Comparison of ENCODE assay signal across 8 mouse cellular contexts in genomic region chr12:80114031-80114891, GRCm38 (mm10). TPM values are rescaled to one million over a fixed set of nuclear protein-coding genes. Genes with fewer than 3 reads are reported as not detected.
A peak's percentile ranks its signal among the peaks of the same experiment; 100 is the strongest.
DNase-seq lines count a peak whose midpoint lies in the region; ATAC-seq lines count a peak whose summit lies in the region.

No protein-coding gene starts in this region.

- peak overlapping the region; percentile 73 for H3K9ac ChIP-seq in forebrain, embryonic 13.5 days

- peaks cover 6% of the 10 kb centered on the region; the same call in 1 of the 2 replicates for H3K27me3 ChIP-seq in forebrain, embryonic 13.5 days

- H3K4me2 ChIP-seq in forebrain, embryonic 13.5 days: peak overlapping the region; percentile 97

- peaks cover 52% of the 10 kb centered on the region for H3K4me1 ChIP-seq in forebrain, embryonic 13.5 days

- intact Hi-C loops in heart, postnatal 14 days (cut with DNase I): loop anchor here (5.0 kb wide), 2 partner anchors 207 to 277 kb away; no protein-coding TSS in a partner anchor

- peak overlapping the region; percentile 67 for H3K4me3 ChIP-seq in forebrain, embryonic 13.5 days

- peak overlapping the region; percentile 88 for H3K27ac ChIP-seq in forebrain, embryonic 13.5 days

- DNase-seq in MN1 (ENCODE audit: low spot score): peak; percentile 20
- DNase-seq in cerebellum, adult 11-12 months: peak; percentile 74
- peak; percentile 82 to 85 for DNase-seq in heart, postnatal 14 days
- peak; percentile 80 to 87 for DNase-seq in kidney, postnatal 4 days
- peak; percentile 86 to 93 for DNase-seq in lung, postnatal 4 days
- DNase-seq in right cerebral cortex, adult 2 months (ENCODE audit: low spot score in 2 of 2): peak; percentile 47 to 60
- DNase-seq in urinary bladder, adult 2 months (ENCODE audit: low spot score): peak; percentile 77

- WGBS in forebrain, embryonic 13.5 days: under 1% methylated on average over 51 of the region's 51 CpGs

- ATAC-seq in forebrain, embryonic 13.5 days: no peak

- no peaks in the 10 kb centered on the region for H3K9me3 ChIP-seq in forebrain, embryonic 13.5 days (replicated peaks)

- peaks cover 7% of the 10 kb centered on the region; the same call in 1 of the 2 replicates for H3K36me3 ChIP-seq in forebrain, embryonic 13.5 days (ENCODE audit: poor library complexity, severe bottlenecking)

RNA-seq across cellular contexts. Expression of gene Zfp36l1, which starts 1.4 kb away (rescaled TPM):
- 52.6 and 60.2 TPM in 2 replicates for polyA plus RNA-seq in forebrain, embryonic 13.5 days (2015; fragmentation: Nextera tagmentation; extraction: Ambion mirVana)
- 10 to 100 TPM; 97.5 to 98.7 TPM for total RNA-seq in heart, postnatal 14 days (2021)
- 141 and 167 TPM in 2 replicates for polyA plus RNA-seq in urinary bladder, adult 2 months (2012; rRNA removed)

Comparison
In these comparisons a context has a peak if more than half of its experiments do, and no peak if none do; other contexts are left out.
1. DNase-seq: peak in every context shown above with its lines; median percentile 90 in lung, postnatal 4 days; 84 in heart, postnatal 14 days; 84 in kidney, postnatal 4 days; 77 in urinary bladder, adult 2 months; 74 in cerebellum, adult 11-12 months; 54 in right cerebral cortex, adult 2 months; 20 in MN1.